Mouse (Mus musculus) neural tube, embryonic 11.5 days (tissue): ENCODE data around the gene Kcnk12. TPM values are rescaled to one million over a fixed set of nuclear protein-coding genes. Genes with fewer than 3 reads are reported as not detected.

Experiments used
- ATAC-seq: fragments of 200-750 bp; cut with Nextera tagmentation; 2 replicates; pipeline ENCODE4 v1.8.0; 2017; ENCODE audit warnings: moderate number of reproducible peaks, mild to moderate bottlenecking, moderate TSS enrichment, moderate library complexity; ENCODE audit not compliant: insufficient read depth, low FRiP score, low TSS enrichment
- DNase-seq: peaks from one replicate; pipeline ENCODE4 v3.0.0-alpha.2; 2015; ENCODE audit warnings: low spot score
- H3K27ac ChIP-seq: fragments of 300-500 bp; sonication (generic); 2 replicates; pipeline ENCODE4 v1.5.1; 2014; ENCODE audit warnings: low read depth, mild to moderate bottlenecking, low read length
- H3K27me3 ChIP-seq: fragments of 300-500 bp; sonication (generic); 2 replicates; pipeline ENCODE4 v1.6.1; 2014; ENCODE audit warnings: mild to moderate bottlenecking, low read length, mixed read lengths; ENCODE audit not compliant: control insufficient read depth, insufficient read depth
- H3K36me3 ChIP-seq: fragments of 300-500 bp; sonication (generic); 2 replicates; pipeline ENCODE4 v1.6.1; 2014; ENCODE audit warnings: mild to moderate bottlenecking, low read length, moderate library complexity, mixed read lengths; ENCODE audit not compliant: control insufficient read depth, insufficient read depth
- H3K4me1 ChIP-seq: fragments of 300-500 bp; sonication (generic); 2 replicates; pipeline ENCODE4 v1.6.1; 2014; ENCODE audit warnings: low read length, mixed read lengths; ENCODE audit not compliant: control insufficient read depth, insufficient read depth
- H3K4me2 ChIP-seq: fragments of 300-500 bp; sonication (generic); 2 replicates; pipeline ENCODE4 v1.6.1; 2014; ENCODE audit warnings: low read depth, mild to moderate bottlenecking, moderate library complexity
- H3K4me3 ChIP-seq: fragments of 300-500 bp; sonication (generic); 2 replicates; pipeline ENCODE4 v1.5.1; 2014; ENCODE audit warnings: low read depth, low read length
- H3K9ac ChIP-seq: fragments of 300-500 bp; sonication (generic); 2 replicates; pipeline ENCODE4 v1.6.1; 2014; ENCODE audit warnings: mild to moderate bottlenecking, low read length
- H3K9me3 ChIP-seq: fragments of 300-500 bp; sonication (generic); 2 replicates; pipeline ENCODE4 v1.6.1; 2016; ENCODE audit warnings: low read length; ENCODE audit not compliant: control insufficient read depth
- WGBS: fragments of 180-500 bp; shearing (Covaris S2); extraction: QIAGEN DNeasy Blood & Tissue Kit; methylation state at CpG from one replicate; pipeline ENCODE4 v1.1.7; 2014; 5-methylcytosine and 5-hydroxymethylcytosine counted together
- polyA plus RNA-seq: library from polyadenylated mRNA; unstranded; fragments of >200 nt; fragmentation: Nextera tagmentation; extraction: Ambion mirVana; gene quantifications from 2 replicates; pipeline ENCODE4 v1.2.1, GENCODE M21; 2014

Gene Kcnk12
- polyA plus RNA-seq, 1 experiment from 2014 or later = 0.31 TPM

- Histone ChIP-seq H3K9me3 (no peaks in the 10 kb centered on the region), H3K36me3 (peaks cover 2% of the 10 kb centered on the region; the same call in 1 of the 2 replicates), H3K4me1 (no peaks in the 10 kb centered on the region), H3K9ac (no peak overlapping the region), H3K27me3 (no peaks in the 10 kb centered on the region), H3K4me3 (no peak overlapping the region), H3K27ac (no peak overlapping the region), H3K4me2 (no peak overlapping the region)
- DNase-seq (no peak), ATAC-seq (no peak)
- WGBS = 83% methylated on average over 16 of the region's 16 CpGs
Observed at GRCm38 (mm10) chr17:87698996-87699765, 98.6 kb downstream of the Kcnk12 start.

- ATAC-seq = no peak
- no peaks in the 10 kb centered on the region for H3K27me3 ChIP-seq
- H3K9ac ChIP-seq = no peak overlapping the region
- no peak overlapping the region for H3K4me3 ChIP-seq
- DNase-seq = no peak
- H3K9me3 ChIP-seq = no peaks in the 10 kb centered on the region
- H3K4me2 ChIP-seq = no peak overlapping the region
- no peaks in the 10 kb centered on the region for H3K4me1 ChIP-seq
- 94% methylated on average over 6 of the region's 6 CpGs for WGBS
- H3K27ac ChIP-seq = no peak overlapping the region
- peaks cover 2% of the 10 kb centered on the region; the same call in 1 of the 2 replicates for H3K36me3 ChIP-seq
Observed at GRCm38 (mm10) chr17:87696814-87697213, 101.0 kb downstream of the Kcnk12 start.

GRCm38 (mm10) chr17:87695874-87696465 is 101.8 kb downstream of the Kcnk12 start:
- ATAC-seq = no peak
- Histone ChIP-seq H3K4me2 (no peak overlapping the region), H3K36me3 (peaks cover 2% of the 10 kb centered on the region; the same call in 1 of the 2 replicates), H3K4me3 (no peak overlapping the region), H3K9ac (no peak overlapping the region), H3K4me1 (no peaks in the 10 kb centered on the region), H3K27ac (no peak overlapping the region), H3K27me3 (no peaks in the 10 kb centered on the region), H3K9me3 (no peaks in the 10 kb centered on the region)
- 95% methylated on average over 11 of the region's 11 CpGs for WGBS
- no peak for DNase-seq

Other genes with a start within 250 kb of the Kcnk12 start
- gene Epcam, start 162.0 kb downstream of the Kcnk12 start, polyA plus RNA-seq = 13.0 and 13.5 TPM in 2 replicates
- 79.5 and 81.1 TPM in 2 replicates for gene Msh2, start 125.7 kb downstream of the Kcnk12 start, polyA plus RNA-seq
- gene Rpl36-ps4, start 123.0 kb upstream of the Kcnk12 start, polyA plus RNA-seq = not detected in 2 replicates
- gene Msh6, start 177.1 kb upstream of the Kcnk12 start, polyA plus RNA-seq = 80.8 and 84.5 TPM in 2 replicates